19 mouse cellular contexts compared by ENCODE assay signal in genomic region chr4:63267121-63267520, GRCm38 (mm10).
"Had no signal": no experiment of that assay in that cellular context is flagged by ENCODE, and none has a peak within 500 bp of the region (broad histone marks: within the 10 kb centered on the region; RNA-seq: fewer than 3 reads in every experiment).

No protein-coding gene starts in this region.

- H3K4me1 ChIP-seq: neural tube, embryonic 12.5 days; neural tube, embryonic 15.5 days; stomach, embryonic 15.5 days had no signal

- H3K27me3 ChIP-seq: kidney, embryonic 15.5 days; limb, embryonic 12.5 days; limb, embryonic 15.5 days; midbrain, embryonic 12.5 days; midbrain, embryonic 15.5 days; neural tube, embryonic 12.5 days; neural tube, embryonic 15.5 days; stomach, embryonic 15.5 days had no signal

- H3K9ac ChIP-seq: kidney, embryonic 15.5 days; limb, embryonic 12.5 days; limb, embryonic 15.5 days; liver, embryonic 14.5 days; liver, postnatal 0 days; lung, embryonic 14.5 days; midbrain, embryonic 12.5 days; midbrain, embryonic 15.5 days; neural tube, embryonic 12.5 days; neural tube, embryonic 15.5 days; stomach, embryonic 15.5 days had no signal

- DNase-seq: kidney, postnatal 10 days; liver, postnatal 0 days; lung, embryonic 14.5 days; retina, postnatal 1 day; right cerebral cortex, postnatal 25 days; spleen, adult 18-20 months; thymus, postnatal 25 days had no signal

- H3K27ac ChIP-seq: kidney, embryonic 15.5 days; limb, embryonic 12.5 days; limb, embryonic 15.5 days; liver, embryonic 14.5 days; macrophage; midbrain, embryonic 12.5 days; midbrain, embryonic 15.5 days; neural tube, embryonic 12.5 days; neural tube, embryonic 15.5 days; stomach, embryonic 15.5 days had no signal

- H3K9me3 ChIP-seq: kidney, embryonic 15.5 days; limb, embryonic 12.5 days; limb, embryonic 15.5 days; midbrain, embryonic 12.5 days; midbrain, embryonic 15.5 days; neural tube, embryonic 12.5 days; neural tube, embryonic 15.5 days; stomach, embryonic 15.5 days had no signal

- H3K4me2 ChIP-seq: kidney, embryonic 15.5 days; limb, embryonic 12.5 days; limb, embryonic 15.5 days; liver, embryonic 11.5 days; lung, embryonic 14.5 days; midbrain, embryonic 12.5 days; midbrain, embryonic 15.5 days; neural tube, embryonic 12.5 days; neural tube, embryonic 15.5 days; stomach, embryonic 15.5 days had no signal

- ATAC-seq: liver, postnatal 0 days; lung, postnatal 0 days; midbrain, embryonic 15.5 days had no signal

- H3K36me3 ChIP-seq: midbrain, embryonic 12.5 days; midbrain, embryonic 15.5 days; neural tube, embryonic 12.5 days; neural tube, embryonic 15.5 days had no signal

- H3K4me3 ChIP-seq: kidney, embryonic 15.5 days; limb, embryonic 12.5 days; limb, embryonic 15.5 days; midbrain, embryonic 12.5 days; midbrain, embryonic 15.5 days; neural tube, embryonic 12.5 days; neural tube, embryonic 15.5 days; stomach, embryonic 15.5 days had no signal
